Mouse (Mus musculus): Measurements from ENCODE around the gene Ivd.

Gene Ivd

GRCm38 (mm10) chr2:118920428-118920827 lies 58.7 kb downstream of the Ivd start:
- ChIA-PET POLR2A (no interaction called here), CTCF (no interaction called here)

GRCm38 (mm10) chr2:118925952-118926351 lies 64.2 kb downstream of the Ivd start:
- ChIA-PET POLR2A (interaction anchor here in 2 of 4 experiments (0.7 to 2.1 kb wide), 11 partner anchors 9 to 285 kb away, joined by 3 to 6 read pairs (median 4); partner anchors contain the start of gene Ivd (in 1 of the 2)), CTCF (interaction anchor here in 2 of 4 experiments (0.6 to 1.5 kb wide), 3 partner anchors 23 to 226 kb away, joined by 3 to 4 read pairs (median 3); no protein-coding TSS in a partner anchor)

GRCm38 (mm10) chr2:118926361-118926997 lies 64.7 kb downstream of the Ivd start, which contains the start of gene Chst14:
Chst14 (plus strand) TSS chr2:118926496.
- POLR2A ChIA-PET = interaction anchor here in 3 of 4 experiments (0.6 to 2.1 kb wide), 12 partner anchors 9 to 285 kb away, joined by 3 to 6 read pairs (median 4); partner anchors contain the start of gene Ivd (in 1 of the 3)
- CTCF ChIA-PET = interaction anchor here in 2 of 4 experiments (0.6 to 1.5 kb wide), 3 partner anchors 23 to 226 kb away, joined by 3 to 4 read pairs (median 3); no protein-coding TSS in a partner anchor

- POLR2A ChIA-PET = interaction anchor here in 2 of 4 experiments (1.1 to 2.1 kb wide), 6 partner anchors 10 to 43 kb away, joined by 3 to 6 read pairs (median 4); no protein-coding TSS in a partner anchor
- CTCF ChIA-PET = interaction anchor here in 1 of 4 experiments (1.5 kb wide), 1 partner anchor 49 kb away, joined by 3 read pairs; no protein-coding TSS in a partner anchor
These were observed 65.4 kb downstream of the Ivd start for GRCm38 (mm10) chr2:118926998-118927739.

Data from embryonic stem cell, embryonic (primary cell).